Mouse (Mus musculus) limb, embryonic 14.5 days (tissue): ENCODE data around the gene Muc13. TPM values are rescaled to one million over a fixed set of nuclear protein-coding genes. Genes with fewer than 3 reads are reported as not detected.

Experiments
- ATAC-seq: fragments of 200-750 bp; cut with Nextera tagmentation; 2 replicates; pipeline ENCODE4 v1.8.0; 2017; ENCODE audit warnings: low read depth, moderate number of reproducible peaks, moderate TSS enrichment; ENCODE audit not compliant: low FRiP score
- DNase-seq: peaks from one replicate; pipeline ENCODE4 v3.0.0-alpha.2; 2015; ENCODE audit warnings: low spot score
- H3K27ac ChIP-seq: fragments of 300-500 bp; sonication (generic); replicated peaks from 2 replicates; pipeline ENCODE4 v1.5.1; 2014; ENCODE audit warnings: low read depth, mild to moderate bottlenecking, low read length, moderate library complexity, mixed read lengths
- H3K27me3 ChIP-seq: fragments of 300-500 bp; sonication (generic); 2 replicates; pipeline ENCODE4 v1.6.1; 2014; ENCODE audit warnings: low read length, mixed read lengths; ENCODE audit not compliant: control insufficient read depth, insufficient read depth
- H3K36me3 ChIP-seq: fragments of 300-500 bp; sonication (generic); 2 replicates; pipeline ENCODE4 v1.6.1; 2014; ENCODE audit warnings: mild to moderate bottlenecking, low read length, moderate library complexity, mixed read lengths; ENCODE audit not compliant: control insufficient read depth, insufficient read depth
- H3K4me1 ChIP-seq: fragments of 300-500 bp; sonication (generic); 2 replicates; pipeline ENCODE4 v1.6.1; 2014; ENCODE audit warnings: antibody characterized with exemption, low read length, mixed read lengths; ENCODE audit not compliant: control insufficient read depth, insufficient read depth
- H3K4me2 ChIP-seq: fragments of 300-500 bp; sonication (generic); replicated peaks from 2 replicates; pipeline ENCODE4 v1.6.1; 2014; ENCODE audit warnings: low read depth, mild to moderate bottlenecking, low read length, moderate library complexity; ENCODE audit not compliant: severe bottlenecking
- H3K4me3 ChIP-seq: fragments of 300-500 bp; sonication (generic); replicated peaks from 2 replicates; pipeline ENCODE4 v1.5.1; 2014; ENCODE audit warnings: low read length
- H3K9ac ChIP-seq: fragments of 300-500 bp; sonication (generic); 2 replicates; pipeline ENCODE4 v1.6.1; 2014; ENCODE audit warnings: mild to moderate bottlenecking, low read depth, low read length, moderate library complexity; ENCODE audit not compliant: severe bottlenecking
- H3K9me3 ChIP-seq: fragments of 300-500 bp; sonication (generic); 2 replicates; pipeline ENCODE4 v1.6.1; 2016; ENCODE audit warnings: low read length; ENCODE audit not compliant: control insufficient read depth
- POLR2A ChIP-seq: fragments of 200-500 bp; IDR thresholded peaks from 2 replicates; pipeline ENCODE4 v1.8.0; 2012; ENCODE audit warnings: inconsistent platforms, mild to moderate bottlenecking, moderate library complexity, borderline replicate concordance; ENCODE audit not compliant: insufficient read depth, insufficient read length; ENCODE audit errors: extremely low read depth
- WGBS: fragments of 180-500 bp; shearing (Covaris S2); extraction: QIAGEN DNeasy Blood & Tissue Kit; methylation state at CpG from one replicate; pipeline ENCODE4 v1.1.7; 2014; 5-methylcytosine and 5-hydroxymethylcytosine counted together
- polyA plus RNA-seq, 2 experiments: library from polyadenylated mRNA; depleted of rRNA in 1 of 2; stranded (reverse) in 1 of 2; unstranded in 1 of 2; fragments of >200 nt; fragmentation: Nextera tagmentation in 1 of 2; extraction: Ambion mirVana in 1 of 2; gene quantifications; 2 replicates each; pipeline versions ENCODE4 v1.2.1 to v1.2.3; 2012 to 2014

The Muc13 gene
- polyA plus RNA-seq, 2 experiments = 0.12 to 0.25 TPM

GRCm38 (mm10) chr16:33828496-33828895 is 34.7 kb downstream of the Muc13 start:
- Histone ChIP-seq H3K36me3 (no peaks in the 10 kb centered on the region), H3K4me2 (no peak overlapping the region), H3K9me3 (no peaks in the 10 kb centered on the region), H3K27ac (no peak overlapping the region), H3K4me1 (peaks cover 24% of the 10 kb centered on the region), H3K27me3 (no peaks in the 10 kb centered on the region), H3K9ac (no peak overlapping the region), H3K4me3 (no peak overlapping the region)
- ATAC-seq (no peak), DNase-seq (no peak)
- TF ChIP-seq POLR2A = no peak
- WGBS = 84% methylated on average over 7 of the region's 7 CpGs

DNA sequence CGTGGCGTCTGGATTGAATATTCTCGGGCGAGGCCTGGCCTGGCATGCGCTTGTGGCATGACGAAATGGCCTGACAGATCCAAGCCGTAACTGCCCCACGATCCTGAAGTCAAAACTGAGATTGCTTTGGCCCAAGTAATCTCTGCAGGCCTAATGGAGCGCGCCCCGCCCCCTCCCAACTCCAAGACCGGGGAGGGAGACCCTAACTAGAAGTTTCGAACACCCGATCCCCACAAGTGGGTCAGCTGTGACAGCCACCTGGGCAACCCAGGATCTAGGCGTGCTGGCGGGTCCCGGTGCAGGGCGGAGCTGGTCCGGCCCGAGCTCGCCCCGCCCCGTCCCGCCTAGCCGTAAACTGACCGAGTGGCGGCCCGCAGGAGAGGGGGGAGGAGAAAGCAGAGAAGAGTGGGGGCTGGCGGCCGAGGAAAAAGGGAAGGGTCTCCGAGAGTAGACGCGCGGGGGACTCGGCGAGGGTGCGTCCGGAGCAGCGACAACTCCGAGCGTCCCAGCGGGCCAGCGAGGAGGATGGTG is 35.5 kb downstream of the Muc13 start, which contains the start of gene Itgb5:
Gene Itgb5 (plus strand): TSS at position 365 of the 531 bp plus-strand sequence.
- Histone ChIP-seq H3K27ac (peak within 1 kb of the TSS; percentile 87), H3K9me3 (no peaks in the 10 kb centered on the region), H3K9ac (peak within 1 kb of the TSS; percentile 91), H3K4me2 (peak within 1 kb of the TSS; percentile 61), H3K27me3 (no peaks in the 10 kb centered on the region), H3K4me3 (peak within 1 kb of the TSS; percentile 86), H3K36me3 (no peaks in the 10 kb centered on the region), H3K4me1 (peaks cover 32% of the 10 kb centered on the region)
- TF ChIP-seq POLR2A = 0 out of 2 replicates have a peak, but pooled peaks have one; percentile 18
- peak; percentile 83 for ATAC-seq
- DNase-seq = peak; percentile 48
- under 1% methylated on average over 34 of the region's 43 CpGs for WGBS

- Histone ChIP-seq H3K4me1 (peaks cover 38% of the 10 kb centered on the region), H3K36me3 (no peaks in the 10 kb centered on the region), H3K4me2 (peak overlapping the region; percentile 61), H3K9me3 (no peaks in the 10 kb centered on the region), H3K27ac (peak overlapping the region; percentile 87), H3K4me3 (peak overlapping the region; percentile 86), H3K27me3 (no peaks in the 10 kb centered on the region), H3K9ac (peak overlapping the region; percentile 91)
- WGBS = under 1% methylated on average over 50 of the region's 76 CpGs
- ATAC-seq (peak; percentile 77), DNase-seq (peak; percentile 35)
- TF ChIP-seq POLR2A = no peak
Measured at GRCm38 (mm10) chr16:33829842-33830511, 36.1 kb downstream of the Muc13 start.

- peak overlapping the region; percentile 61 for H3K4me2 ChIP-seq
- H3K36me3 ChIP-seq = no peaks in the 10 kb centered on the region
- WGBS = 3% methylated on average over 18 of the region's 18 CpGs
- H3K27me3 ChIP-seq = no peaks in the 10 kb centered on the region
- ATAC-seq = no peak
- H3K9ac ChIP-seq = peak overlapping the region; percentile 91
- TF ChIP-seq POLR2A = no peak
- H3K4me1 ChIP-seq = peaks cover 39% of the 10 kb centered on the region
- no peaks in the 10 kb centered on the region for H3K9me3 ChIP-seq
- no peak for DNase-seq
- peak overlapping the region; percentile 87 for H3K27ac ChIP-seq
- H3K4me3 ChIP-seq = peak overlapping the region; percentile 86
Measured at GRCm38 (mm10) chr16:33830512-33831105, 36.8 kb downstream of the Muc13 start.

GRCm38 (mm10) chr16:33832057-33832456 is 38.2 kb downstream of the Muc13 start:
- no peak overlapping the region for H3K4me3 ChIP-seq
- H3K27ac ChIP-seq = peak overlapping the region; percentile 63; the same call in 1 of the 2 replicates
- H3K9ac ChIP-seq = no peak overlapping the region
- no peaks in the 10 kb centered on the region for H3K36me3 ChIP-seq
- ATAC-seq (no peak), DNase-seq (no peak)
- no peak for TF ChIP-seq POLR2A
- H3K4me2 ChIP-seq = peak overlapping the region; percentile 50
- 41% methylated on average over 6 of the region's 6 CpGs for WGBS
- peaks cover 39% of the 10 kb centered on the region for H3K4me1 ChIP-seq
- H3K27me3 ChIP-seq = no peaks in the 10 kb centered on the region
- no peaks in the 10 kb centered on the region for H3K9me3 ChIP-seq
